Mouse (Mus musculus): ENCODE measurements around the gene Gm17304.

Gm17304 gene

GRCm38 (mm10) chr5:106608798-106609197 is at the start of gene Gm17304:
Gene Gm17304, plus strand, starts transcription at chr5:106609098.
- no peak for ATAC-seq (ENCODE audit: low TSS enrichment)

GRCm38 (mm10) chr5:106560631-106561498 is 48.0 kb upstream of the Gm17304 start:
- ATAC-seq (ENCODE audit: low TSS enrichment): peak; percentile 31; the same call in 1 of the 2 replicates

- ATAC-seq (ENCODE audit: low TSS enrichment): no peak
These were observed 47.4 kb upstream of the Gm17304 start for GRCm38 (mm10) chr5:106561499-106561822.

GRCm38 (mm10) chr5:106566025-106566424 is 42.9 kb upstream of the Gm17304 start:
- no peak for ATAC-seq (ENCODE audit: low TSS enrichment)

GRCm38 (mm10) chr5:106573742-106574559 is 34.9 kb upstream of the Gm17304 start:
- peak; percentile 36 for ATAC-seq (ENCODE audit: low TSS enrichment)

DNA sequence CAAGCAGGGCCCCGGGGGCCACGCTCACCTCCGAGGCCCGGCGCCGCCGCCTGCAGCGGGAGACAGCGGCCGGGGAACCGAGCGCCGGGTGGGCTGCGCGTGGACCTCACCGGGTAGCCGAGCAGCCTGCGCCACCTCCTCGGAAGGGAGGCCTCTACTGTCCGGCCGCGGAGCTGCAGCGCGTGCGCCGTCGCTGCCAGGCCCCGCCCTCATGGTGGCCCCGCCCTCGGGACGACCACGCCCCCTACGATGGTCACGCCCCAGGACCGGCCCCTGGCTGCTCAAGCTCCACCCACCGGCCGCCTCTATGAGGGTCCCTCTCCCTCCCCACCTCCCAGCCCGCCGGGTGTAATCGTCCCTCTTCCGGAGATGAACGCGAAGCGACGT is 34.3 kb upstream of the Gm17304 start:
- peak; percentile 95 for ATAC-seq (ENCODE audit: low TSS enrichment)

DNA sequence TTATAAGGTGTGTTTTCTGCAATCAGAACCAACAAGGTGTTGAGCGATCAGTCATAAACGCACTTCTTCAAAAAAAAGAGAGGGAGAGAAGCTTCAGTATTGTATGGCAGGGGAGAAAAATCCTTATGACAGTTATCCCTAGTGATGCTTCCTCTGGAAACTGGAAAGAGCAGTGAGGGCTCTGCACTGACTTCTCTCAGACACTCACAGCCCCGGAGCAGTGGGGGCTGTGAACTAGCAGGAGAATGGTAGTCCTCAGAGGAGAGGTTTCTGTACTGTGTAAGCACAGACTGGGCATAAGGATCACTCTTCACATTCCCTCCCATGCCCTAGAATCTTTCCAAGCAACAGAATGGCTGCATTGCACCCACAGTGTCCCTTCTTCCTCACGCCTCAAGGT is 33.8 kb upstream of the Gm17304 start:
- peak; percentile 25 for ATAC-seq (ENCODE audit: low TSS enrichment)

- ATAC-seq (ENCODE audit: low TSS enrichment): no peak
These were observed 31.5 kb upstream of the Gm17304 start for GRCm38 (mm10) chr5:106577237-106577888.

DNA sequence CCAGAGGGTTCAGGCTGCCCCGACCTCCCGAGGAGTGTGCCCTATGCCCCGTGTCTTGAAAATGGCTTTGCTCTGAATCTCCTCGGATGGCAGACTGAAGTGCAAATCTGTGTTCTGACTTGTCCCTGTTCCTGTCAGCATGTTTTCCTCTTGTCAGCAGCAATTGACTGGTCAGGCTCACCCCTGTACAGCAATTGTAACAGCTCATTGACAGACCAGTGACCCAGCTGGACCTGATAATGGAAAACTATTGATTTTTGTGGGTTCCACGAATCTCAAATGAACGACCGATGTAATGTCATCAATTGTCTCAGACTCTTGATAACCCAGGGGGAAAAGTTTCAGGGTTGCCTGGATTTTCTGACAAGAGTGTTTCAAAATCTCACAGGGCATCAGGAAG is 28.0 kb upstream of the Gm17304 start:
- no peak for ATAC-seq (ENCODE audit: low TSS enrichment)

- ATAC-seq (ENCODE audit: low TSS enrichment): no peak
These were observed 19.9 kb upstream of the Gm17304 start for GRCm38 (mm10) chr5:106589006-106589405.

DNA sequence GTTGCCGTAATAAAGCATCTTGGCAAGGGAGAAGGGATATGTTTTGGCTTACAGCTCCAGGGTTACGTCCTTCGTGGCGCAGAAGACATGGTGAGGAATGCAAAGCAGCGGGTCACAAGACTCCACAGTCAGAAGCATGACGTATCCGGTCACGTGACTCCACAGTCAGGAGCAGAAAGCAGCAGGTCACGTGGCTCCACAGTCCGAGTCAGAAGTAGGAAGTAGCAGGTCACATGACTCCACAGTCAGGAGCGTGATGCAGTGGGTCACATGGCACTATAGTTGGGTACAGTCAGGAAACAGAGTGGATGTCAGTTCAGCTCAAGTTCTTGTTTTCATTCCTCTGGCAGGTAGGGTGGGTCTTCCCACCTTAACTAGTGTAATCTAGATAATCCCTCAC is 19.2 kb upstream of the Gm17304 start:
- ATAC-seq (ENCODE audit: low TSS enrichment): no peak

DNA sequence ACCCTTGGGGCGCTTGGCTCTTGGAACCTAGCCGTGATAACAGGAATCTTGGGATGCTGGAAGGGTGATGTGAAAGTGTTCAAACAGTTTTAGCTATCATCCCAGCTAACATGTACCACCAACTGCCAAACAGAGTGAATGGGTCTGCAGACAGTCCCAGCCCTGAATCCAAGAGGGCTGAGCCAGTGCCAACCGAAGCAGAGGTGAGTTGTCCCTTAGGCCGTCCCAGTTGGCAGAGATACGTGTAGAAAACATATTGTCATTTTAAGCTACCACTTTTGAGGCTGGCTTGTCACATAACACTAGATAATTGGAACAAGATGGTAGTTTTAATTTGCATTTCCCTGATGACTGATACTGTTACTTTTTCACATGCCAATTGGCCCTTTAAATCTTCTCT is 18.2 kb upstream of the Gm17304 start:
- no peak for ATAC-seq (ENCODE audit: low TSS enrichment)

- ATAC-seq (ENCODE audit: low TSS enrichment): no peak
These were observed 14.5 kb upstream of the Gm17304 start for GRCm38 (mm10) chr5:106594388-106594787.

- ATAC-seq (ENCODE audit: low TSS enrichment): no peak
These were observed 11.4 kb upstream of the Gm17304 start for GRCm38 (mm10) chr5:106597472-106597871.

- ATAC-seq (ENCODE audit: low TSS enrichment): no peak
These were observed 9.4 kb upstream of the Gm17304 start for GRCm38 (mm10) chr5:106599482-106599881.

- ATAC-seq (ENCODE audit: low TSS enrichment): no peak
These were observed 4.5 kb upstream of the Gm17304 start for GRCm38 (mm10) chr5:106604381-106604780.

DNA sequence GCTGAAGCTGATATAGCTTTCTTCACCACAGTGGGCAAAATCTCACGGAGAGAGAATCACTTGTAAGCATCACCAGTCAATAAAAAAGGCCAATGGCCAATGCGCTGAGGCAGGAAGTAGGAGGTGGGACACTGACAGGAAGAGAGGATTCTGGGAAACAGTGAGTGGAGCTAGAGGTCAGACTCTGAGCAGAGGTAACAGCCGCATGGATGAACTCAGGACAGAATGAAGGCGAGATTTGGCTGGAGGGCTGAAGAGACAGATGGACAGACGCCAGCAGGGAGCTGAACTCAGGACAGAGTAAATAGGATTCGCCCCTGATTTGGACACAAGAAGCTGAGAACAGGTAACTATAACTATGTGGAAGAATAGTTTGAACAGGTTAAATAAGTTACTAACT is 3.8 kb upstream of the Gm17304 start:
- ATAC-seq (ENCODE audit: low TSS enrichment): no peak

DNA sequence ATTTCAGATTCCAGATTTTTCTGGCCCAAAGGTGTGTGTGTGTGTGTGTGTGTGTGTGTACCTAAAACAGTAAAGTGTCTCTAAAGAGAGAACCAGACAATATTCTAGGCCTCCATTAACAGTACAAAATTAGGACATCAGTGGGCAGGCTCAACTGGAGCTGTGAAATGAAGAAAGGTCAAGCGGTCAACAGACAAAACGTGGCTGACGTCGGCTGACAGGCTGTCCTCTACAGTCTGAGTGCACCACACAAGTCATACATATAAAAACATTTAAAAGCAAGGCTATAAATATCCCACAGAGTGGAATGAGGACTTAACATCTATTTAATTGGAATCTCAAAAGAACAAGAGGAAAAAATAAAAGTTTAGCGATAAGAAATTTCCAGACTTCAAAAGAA is 1.8 kb upstream of the Gm17304 start:
- ATAC-seq (ENCODE audit: low TSS enrichment): no peak

- ATAC-seq (ENCODE audit: low TSS enrichment): no peak
These were observed 3.3 kb downstream of the Gm17304 start for GRCm38 (mm10) chr5:106612151-106612550.

GRCm38 (mm10) chr5:106614570-106614969 is 5.7 kb downstream of the Gm17304 start:
- ATAC-seq (ENCODE audit: low TSS enrichment): peak; percentile 50; the same call in 1 of the 2 replicates

- no peak for ATAC-seq (ENCODE audit: low TSS enrichment)
These were observed 6.1 kb downstream of the Gm17304 start for GRCm38 (mm10) chr5:106615006-106615405.

DNA sequence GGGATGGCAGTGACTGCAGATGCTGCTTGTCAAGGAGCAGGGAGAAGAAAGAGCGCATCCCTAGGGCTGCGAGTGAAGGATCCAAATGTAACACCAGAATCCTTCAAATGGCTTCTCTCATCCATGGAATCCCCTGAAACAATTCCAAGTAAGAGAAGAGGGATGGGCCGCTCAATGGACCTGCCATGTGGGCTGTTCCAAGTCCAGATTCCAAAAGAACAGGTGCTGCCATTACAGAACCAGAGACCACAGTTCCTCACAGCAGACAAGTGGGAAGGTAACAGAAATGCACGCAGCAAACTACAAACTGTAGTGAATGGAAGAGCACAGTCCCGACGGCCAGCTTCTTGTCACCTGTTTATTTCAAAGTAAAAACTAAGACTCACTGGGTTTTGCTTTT is 11.5 kb downstream of the Gm17304 start:
- ATAC-seq (ENCODE audit: low TSS enrichment): no peak

Measured in frontal cortex, adult (tissue).